Mouse (Mus musculus) MEL (cell line): ENCODE results near the gene Cpt1c. TPM values are rescaled to one million over a fixed set of nuclear protein-coding genes. Genes with fewer than 3 reads are reported as not detected.

Experiments used
- DNase-seq: peaks from one replicate; pipeline ENCODE4 v3.0.0; 2011; ENCODE audit warnings: low read depth, low spot score
- H3K27ac ChIP-seq: 2 replicates; pipeline ENCODE4 v1.5.1; 2012; ENCODE audit warnings: low read depth, mild to moderate bottlenecking, control low read depth, low read length, moderate library complexity; ENCODE audit not compliant: control insufficient read depth
- H3K27me3 ChIP-seq, 2 experiments: fragments of 150-350 bp in 1 of 2; sonication (generic) in 1 of 2; 2 replicates each; pipeline ENCODE4 v1.6.1; 2012; ENCODE audit warnings: low read length in 2 of 2, mild to moderate bottlenecking in 2 of 2, improper control_type of control experiment in 1 of 2, moderate library complexity in 1 of 2; ENCODE audit not compliant: insufficient read depth in 2 of 2, control insufficient read depth in 1 of 2
- H3K36me3 ChIP-seq, 2 experiments: 2 replicates each; pipeline ENCODE4 v1.6.1; 2012 to 2014; ENCODE audit warnings: low read length in 2 of 2, improper control_type of control experiment in 1 of 2, inconsistent platforms in 1 of 2, mild to moderate bottlenecking in 1 of 2; ENCODE audit not compliant: insufficient read depth in 2 of 2, control insufficient read depth in 1 of 2
- H3K4me1 ChIP-seq, 2 experiments: fragments of 150-350 bp in 1 of 2; sonication (generic) in 1 of 2; 2 replicates each; pipeline ENCODE4 v1.6.1; 2012; ENCODE audit warnings: low read length in 2 of 2, improper control_type of control experiment in 1 of 2, mild to moderate bottlenecking in 1 of 2; ENCODE audit not compliant: insufficient read depth in 2 of 2, control insufficient read depth in 1 of 2
- H3K4me3 ChIP-seq, 2 experiments: fragments of 150-350 bp in 1 of 2; sonication (generic) in 1 of 2; 2 replicates each; pipeline ENCODE4 v1.5.1; 2012; ENCODE audit warnings: low read depth in 2 of 2, low read length in 2 of 2, mild to moderate bottlenecking in 2 of 2, moderate library complexity in 2 of 2, control low read depth in 1 of 2, improper control_type of control experiment in 1 of 2; ENCODE audit not compliant: control insufficient read depth in 1 of 2, insufficient read depth in 1 of 2
- H3K79me2 ChIP-seq: 2 replicates; pipeline ENCODE4 v1.6.1; 2012; ENCODE audit warnings: mild to moderate bottlenecking, low read length, moderate library complexity; ENCODE audit not compliant: control insufficient read depth, poor library complexity, insufficient read depth
- H3K9ac ChIP-seq: 2 replicates; pipeline ENCODE4 v1.6.1; 2012; ENCODE audit warnings: low read depth, mild to moderate bottlenecking, control low read depth, low read length, moderate library complexity; ENCODE audit not compliant: control insufficient read depth, poor library complexity, severe bottlenecking
- H3K9me3 ChIP-seq: fragments of 150-350 bp; sonication (generic); replicated peaks from 2 replicates; pipeline ENCODE4 v1.6.1; 2012; ENCODE audit warnings: mild to moderate bottlenecking, low read length, improper control_type of control experiment, moderate library complexity; ENCODE audit not compliant: insufficient read depth
- BHLHE40 ChIP-seq: IDR thresholded peaks from 2 replicates; pipeline ENCODE4 v1.6.1; 2012; ENCODE audit warnings: low read depth, mild to moderate bottlenecking, inconsistent platforms, low read length, improper control_type of control experiment, borderline replicate concordance
- CHD2 ChIP-seq: IDR thresholded peaks from 2 replicates; pipeline ENCODE4 v1.6.1; 2011; ENCODE audit warnings: low read length, improper control_type of control experiment
- CTCF ChIP-seq, 3 experiments: IDR thresholded peaks in 2 of 3; conservative IDR thresholded peaks in 1 of 3; 2 replicates each; pipeline ENCODE4 v1.5.1; 2011 to 2012; ENCODE audit warnings: low read length in 3 of 3, low read depth in 2 of 3, mild to moderate bottlenecking in 2 of 3, improper control_type of control experiment in 1 of 3, inconsistent platforms in 1 of 3, mixed read lengths in 1 of 3, moderate library complexity in 1 of 3; ENCODE audit not compliant: control insufficient read depth in 1 of 3, insufficient read depth in 1 of 3, poor library complexity in 1 of 3, severe bottlenecking in 1 of 3
- E2F4 ChIP-seq: IDR thresholded peaks from 2 replicates; pipeline ENCODE4 v1.6.1; 2011; ENCODE audit warnings: low read depth, low read length, improper control_type of control experiment, borderline replicate concordance
- GATA1 ChIP-seq: IDR thresholded peaks from 2 replicates; pipeline ENCODE4 v1.6.1; 2011; ENCODE audit warnings: low read depth, low read length, improper control_type of control experiment
- MAX ChIP-seq: IDR thresholded peaks from 2 replicates; pipeline ENCODE4 v1.6.1; 2011; ENCODE audit warnings: low read length, improper control_type of control experiment
- MAZ ChIP-seq: IDR thresholded peaks from 2 replicates; pipeline ENCODE4 v1.6.1; 2012; ENCODE audit warnings: low read depth, mild to moderate bottlenecking, inconsistent platforms, low read length, improper control_type of control experiment
- MEF2A ChIP-seq: IDR thresholded peaks from 2 replicates; pipeline ENCODE4 v1.6.1; 2014; ENCODE audit warnings: low read depth, mild to moderate bottlenecking, inconsistent platforms, low read length, improper control_type of control experiment; ENCODE audit not compliant: poor library complexity, insufficient replicate concordance, severe bottlenecking; ENCODE audit errors: extremely low read depth
- MXI1 ChIP-seq: IDR thresholded peaks from 2 replicates; pipeline ENCODE4 v1.6.1; 2011; ENCODE audit warnings: mild to moderate bottlenecking, low read depth, low read length, improper control_type of control experiment
- MYB ChIP-seq: IDR thresholded peaks from 2 replicates; pipeline ENCODE4 v1.6.1; 2011; ENCODE audit warnings: mild to moderate bottlenecking, low read depth, low read length, improper control_type of control experiment
- NELFE ChIP-seq: IDR thresholded peaks from 2 replicates; pipeline ENCODE4 v1.6.1; 2011; ENCODE audit warnings: low read depth, low read length, improper control_type of control experiment
- NRF1 ChIP-seq: IDR thresholded peaks from 2 replicates; pipeline ENCODE4 v1.6.1; 2014; ENCODE audit warnings: low read depth, mild to moderate bottlenecking, inconsistent platforms, low read length, improper control_type of control experiment, moderate library complexity; ENCODE audit not compliant: poor library complexity, insufficient read depth, severe bottlenecking
- POLR2A ChIP-seq, 2 experiments: IDR thresholded peaks; 2 replicates each; pipeline ENCODE4 v1.6.1; 2011 to 2012; ENCODE audit warnings: low read length in 2 of 2, mild to moderate bottlenecking in 2 of 2, control low read depth in 1 of 2, improper control_type of control experiment in 1 of 2, low read depth in 1 of 2, moderate library complexity in 1 of 2; ENCODE audit not compliant: control insufficient read depth in 1 of 2, insufficient read depth in 1 of 2, poor library complexity in 1 of 2
- RAD21 ChIP-seq: IDR thresholded peaks from 2 replicates; pipeline ENCODE4 v1.6.1; 2011; ENCODE audit warnings: mild to moderate bottlenecking, low read depth, low read length, improper control_type of control experiment
- SIN3A ChIP-seq: IDR thresholded peaks from 2 replicates; pipeline ENCODE4 v1.6.1; 2012; ENCODE audit warnings: low read length, improper control_type of control experiment, inconsistent platforms
- SMC3 ChIP-seq: IDR thresholded peaks from 2 replicates; pipeline ENCODE4 v1.6.1; 2011; ENCODE audit warnings: low read depth, low read length, improper control_type of control experiment
- TBP ChIP-seq: IDR thresholded peaks from 2 replicates; pipeline ENCODE4 v1.8.0; 2011; ENCODE audit warnings: low read depth, low read length, improper control_type of control experiment
- UBTF ChIP-seq: IDR thresholded peaks from 2 replicates; pipeline ENCODE4 v1.6.1; 2012; ENCODE audit warnings: low read depth, mild to moderate bottlenecking, inconsistent platforms, low read length, improper control_type of control experiment, moderate library complexity, borderline replicate concordance; ENCODE audit not compliant: insufficient read depth
- USF1 ChIP-seq: IDR thresholded peaks from 2 replicates; pipeline ENCODE4 v1.6.1; 2014; ENCODE audit warnings: low read depth, mild to moderate bottlenecking, inconsistent platforms, low read length, improper control_type of control experiment, moderate library complexity
- polyA plus RNA-seq, 2 experiments: library from polyadenylated mRNA; stranded (reverse) in 1 of 2; unstranded in 1 of 2; fragments of >175 nt in 1 of 2; fragments of >200 nt in 1 of 2; gene quantifications; 2 replicates each; pipeline versions ENCODE4 v1.2.1 to v1.2.4; 2012; ENCODE audit warnings: low replicate concordance in 2 of 2, low read depth in 1 of 2; ENCODE audit not compliant: insufficient read length in 2 of 2, insufficient read depth in 1 of 2, missing spikeins in 1 of 2
- total RNA-seq: library from RNA; depleted of rRNA; stranded (reverse); fragments of 300-350 nt; gene quantifications from 2 replicates; pipeline ENCODE4 v1.2.3, GENCODE M21; 2012

Cpt1c gene
- total and polyA plus RNA-seq, 3 experiments: 0.35 to 0.81 TPM; not detected in 1

DNA sequence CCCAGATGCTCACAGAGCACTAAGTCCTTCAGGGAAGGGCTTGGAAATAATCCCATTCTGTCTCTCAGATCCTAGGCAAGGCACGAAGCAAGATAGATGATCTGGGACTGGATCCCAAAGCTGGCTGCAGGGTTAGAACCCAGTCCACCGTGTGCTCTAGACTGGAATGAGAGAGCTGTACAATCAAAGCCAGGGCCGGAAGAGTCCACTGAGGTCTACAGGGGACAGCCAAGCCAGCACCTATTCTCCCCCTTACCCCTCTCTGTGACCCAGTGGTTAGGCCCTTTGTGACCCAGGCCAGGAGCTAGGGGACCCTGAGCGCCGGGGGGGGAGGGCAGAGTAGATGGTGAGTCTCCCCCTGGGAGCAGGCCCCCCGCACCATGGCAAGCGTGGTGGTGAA is 31.7 kb downstream of the Cpt1c start, which contains the start of gene Tsks:
Tsks (plus strand) TSS at position 301 of the 400 bp plus-strand sequence.
- no peak within 1 kb of the TSS for H3K9ac ChIP-seq

GRCm38 (mm10) chr7:44938680-44939079 is 36.0 kb downstream of the Cpt1c start:
- no peak for DNase-seq
- Histone ChIP-seq H3K4me3 (no peak overlapping the region), H3K9me3 (no peaks in the 10 kb centered on the region), H3K9ac (no peak overlapping the region), H3K36me3 (no peaks in the 10 kb centered on the region), H3K27me3 (peaks cover 2 to 3% of the 10 kb centered on the region in 2 experiments), H3K4me1 (no peaks in the 10 kb centered on the region), H3K27ac (no peak overlapping the region), H3K79me2 (no peaks in the 10 kb centered on the region)
- no peak for TF ChIP-seq RAD21
- TF ChIP-seq NELFE: no peak
- TF ChIP-seq SMC3: no peak
- no peak for TF ChIP-seq E2F4
- no peak for TF ChIP-seq NRF1
- no peak for TF ChIP-seq MYB
- no peak for TF ChIP-seq SIN3A
- no peak for TF ChIP-seq BHLHE40
- TF ChIP-seq GATA1: no peak
- no peak for TF ChIP-seq UBTF
- no peak for TF ChIP-seq TBP
- TF ChIP-seq CTCF (IDR thresholded peaks at IDR 0.05 in 2 of 3, conservative IDR thresholded peaks at IDR 0.05 in 1 of 3; ENCODE audit: control insufficient read depth in 1 of 3, insufficient read depth in 1 of 3, low read depth in 2 of 3, low read length in 3 of 3, poor library complexity in 1 of 3, severe bottlenecking in 1 of 3): no peak
- no peak for TF ChIP-seq USF1
- TF ChIP-seq MXI1: no peak
- no peak for TF ChIP-seq POLR2A (IDR thresholded peaks at IDR 0.05; ENCODE audit: control insufficient read depth in 1 of 2, insufficient read depth in 1 of 2, low read depth in 1 of 2, low read length in 2 of 2, poor library complexity in 1 of 2)
- TF ChIP-seq MAZ: no peak
- TF ChIP-seq CHD2: no peak

More for the DNA sequence above, 31.7 kb downstream of the Cpt1c start, which contains the start of gene Tsks:
- H3K79me2 ChIP-seq: no peaks in the 10 kb centered on the region
- H3K4me3 ChIP-seq: no peak within 1 kb of the TSS
- H3K9me3 ChIP-seq: no peaks in the 10 kb centered on the region
- H3K4me1 ChIP-seq: no peaks in the 10 kb centered on the region
- no peak for DNase-seq
- H3K27me3 ChIP-seq: peaks cover 2 to 6% of the 10 kb centered on the region in 2 experiments
- TF ChIP-seq MAX (no peak), NRF1 (no peak), MEF2A (no peak)
- TF ChIP-seq, all 39 proteins: peak for 0
- H3K27ac ChIP-seq: no peak within 1 kb of the TSS
- no peaks in the 10 kb centered on the region for H3K36me3 ChIP-seq
